Mouse (Mus musculus) skeletal muscle tissue, adult 2 months (tissue): ENCODE measurements around the gene Bcor.

Experiments
- DNase-seq: peaks from one replicate; pipeline ENCODE4 v3.0.0-alpha.2; 2012; ENCODE audit warnings: low read depth, low spot score

Gene Bcor

DNA sequence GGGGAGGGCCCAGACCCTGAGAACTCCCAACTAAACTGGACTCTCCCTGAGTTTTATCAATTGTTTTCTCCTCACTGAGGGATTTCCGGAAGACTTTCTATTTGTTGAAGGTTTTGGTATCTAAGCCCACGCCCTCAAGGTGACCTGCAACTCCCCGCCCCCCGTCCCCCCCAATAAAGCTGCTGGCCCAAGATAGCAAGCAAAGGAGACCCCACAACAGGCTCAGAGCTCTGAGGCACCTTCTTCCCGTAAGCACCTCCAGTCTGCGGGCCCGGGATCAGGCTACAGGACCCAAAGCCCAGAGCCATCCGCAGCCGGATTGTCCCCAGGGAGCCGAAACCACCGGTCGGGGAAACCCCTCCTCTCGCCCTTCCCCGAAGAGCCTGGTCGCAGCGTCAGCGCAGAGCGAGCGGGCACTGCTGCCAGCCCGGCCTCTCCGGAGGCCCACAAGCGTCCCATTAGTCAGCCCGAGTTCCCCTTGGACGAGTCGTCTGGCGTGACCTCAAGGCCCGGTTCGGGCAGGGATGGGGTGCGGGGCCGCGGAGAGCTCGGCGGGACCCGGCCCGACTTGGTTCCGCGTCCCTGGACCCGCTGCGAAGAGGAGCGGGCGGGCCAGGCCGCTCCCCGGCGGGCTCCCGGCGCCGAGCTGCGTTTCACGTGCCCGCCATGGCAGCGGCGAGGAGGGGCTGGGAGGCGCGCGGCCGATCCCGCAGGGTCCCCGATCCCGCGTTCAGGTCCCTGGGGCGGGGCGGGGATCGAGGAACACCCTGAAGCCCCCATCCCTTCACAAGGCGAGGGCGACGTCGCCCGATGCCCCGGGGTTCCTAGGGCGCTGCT is 73.3 kb downstream of the Bcor start:
- DNase-seq: peak; percentile 40

- DNase-seq: no peak
These were observed 74.2 kb downstream of the Bcor start for GRCm38 (mm10) chrX:12085949-12086348.

- DNase-seq: no peak
These were observed 74.9 kb downstream of the Bcor start for GRCm38 (mm10) chrX:12085290-12085689.

GRCm38 (mm10) chrX:12084698-12085097 is 75.5 kb downstream of the Bcor start:
- DNase-seq: no peak

DNA sequence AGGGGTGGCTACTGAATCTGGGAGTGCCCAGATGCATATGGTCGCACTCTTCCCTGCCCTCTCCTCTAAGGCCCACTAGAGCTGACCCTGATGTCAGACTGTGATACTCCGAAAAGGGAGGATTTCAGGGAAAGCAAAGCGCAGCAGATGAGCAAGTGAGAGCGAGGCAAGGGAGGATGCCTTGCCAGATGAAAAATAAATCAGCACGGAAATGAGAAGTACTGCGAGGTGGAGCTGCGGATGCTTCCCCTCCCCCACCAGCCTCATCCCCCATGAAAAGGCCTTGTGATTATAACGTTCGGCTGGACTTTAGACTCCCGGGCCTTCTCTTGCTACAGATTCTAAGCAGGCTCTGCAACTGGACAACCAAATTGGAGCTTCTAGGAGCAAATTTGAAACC is 76.5 kb downstream of the Bcor start:
- DNase-seq: no peak

- DNase-seq: no peak
These were observed 77.4 kb downstream of the Bcor start for GRCm38 (mm10) chrX:12082736-12083135.

- no peak for DNase-seq
These were observed 78.0 kb downstream of the Bcor start for GRCm38 (mm10) chrX:12082184-12082583.

GRCm38 (mm10) chrX:12081741-12082155 is 78.4 kb downstream of the Bcor start:
- no peak for DNase-seq

DNA sequence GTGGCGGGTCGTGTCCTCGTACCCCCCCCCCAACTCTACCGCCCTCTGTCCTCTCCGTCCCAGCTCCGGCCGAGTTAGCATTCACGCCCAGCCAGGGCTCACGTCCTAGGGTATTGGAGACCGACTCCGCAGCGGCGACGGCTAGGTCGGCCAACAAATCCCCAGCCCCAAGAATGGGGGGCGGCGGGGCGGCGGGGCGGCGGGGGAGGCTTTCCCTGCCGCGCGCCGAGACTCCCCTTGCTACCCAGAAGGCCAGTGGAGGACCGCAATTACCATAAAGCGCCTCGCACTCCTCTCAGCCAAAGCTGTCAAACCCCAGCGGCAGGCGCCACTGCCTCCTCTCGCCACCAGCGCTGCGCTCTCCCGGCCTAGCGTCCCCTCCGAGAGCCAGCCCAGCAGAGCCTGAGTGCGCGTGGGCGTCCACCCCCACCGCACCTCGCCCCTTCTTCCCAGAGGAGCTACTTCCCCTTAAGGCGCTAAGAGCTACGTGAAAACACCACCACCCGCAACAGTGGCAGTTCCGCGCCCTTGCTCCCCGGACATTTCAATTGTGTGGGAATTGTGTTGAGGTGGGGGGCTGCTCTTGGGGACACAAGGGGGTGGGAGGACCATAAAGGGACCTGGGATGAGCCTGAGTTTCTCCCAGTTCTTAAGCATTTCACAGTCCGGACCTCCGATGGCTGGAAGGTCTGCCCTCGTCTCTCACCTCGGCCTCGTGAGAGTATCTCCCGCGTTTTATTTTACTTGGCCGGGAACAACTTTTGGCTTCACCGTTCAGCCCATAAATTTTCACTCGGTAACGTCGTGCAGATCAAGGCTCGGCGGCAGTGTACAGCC is 79.0 kb downstream of the Bcor start:
- DNase-seq: no peak

DNA sequence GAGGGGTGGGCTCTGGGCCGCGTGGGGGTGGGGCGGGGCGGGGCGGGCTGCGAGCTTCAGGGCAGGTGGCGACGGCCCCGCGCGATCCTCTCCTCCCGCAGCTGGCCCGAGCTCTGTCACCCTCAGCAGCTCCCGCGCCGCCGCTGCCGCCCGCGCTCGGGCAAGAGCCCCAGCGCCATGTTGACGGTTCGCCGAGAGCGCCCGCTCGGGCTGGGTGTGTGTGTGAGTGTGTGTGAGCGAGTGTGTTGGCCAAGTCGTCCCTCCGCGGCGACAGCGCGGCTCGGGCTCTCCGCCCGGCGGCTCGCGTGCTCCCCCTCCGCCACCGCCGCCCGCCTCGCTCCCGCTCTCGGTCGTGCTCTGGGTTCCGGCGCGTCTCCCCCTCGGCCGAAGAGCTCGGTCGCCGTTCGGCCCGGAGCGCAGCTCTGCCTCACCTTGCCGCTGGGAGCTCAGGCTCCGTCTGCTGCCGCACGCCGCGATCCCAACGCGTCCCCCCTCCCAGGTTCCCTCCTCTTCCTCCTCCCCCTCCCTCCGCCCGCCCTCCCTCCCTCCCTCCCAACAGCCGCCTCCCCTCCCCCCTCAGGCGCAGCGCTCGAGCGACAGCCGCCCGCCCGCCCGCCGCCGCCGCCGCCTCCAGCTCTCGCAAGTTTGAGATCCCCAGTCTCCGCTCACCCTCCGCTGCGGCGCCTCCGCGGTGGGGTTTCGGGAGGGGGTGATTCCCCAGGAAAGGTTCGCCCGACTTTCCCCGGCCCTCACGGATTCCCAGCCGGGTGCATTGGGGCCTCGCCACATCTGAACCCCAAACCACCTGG is 79.9 kb downstream of the Bcor start:
- peak; percentile 66 for DNase-seq

DNA sequence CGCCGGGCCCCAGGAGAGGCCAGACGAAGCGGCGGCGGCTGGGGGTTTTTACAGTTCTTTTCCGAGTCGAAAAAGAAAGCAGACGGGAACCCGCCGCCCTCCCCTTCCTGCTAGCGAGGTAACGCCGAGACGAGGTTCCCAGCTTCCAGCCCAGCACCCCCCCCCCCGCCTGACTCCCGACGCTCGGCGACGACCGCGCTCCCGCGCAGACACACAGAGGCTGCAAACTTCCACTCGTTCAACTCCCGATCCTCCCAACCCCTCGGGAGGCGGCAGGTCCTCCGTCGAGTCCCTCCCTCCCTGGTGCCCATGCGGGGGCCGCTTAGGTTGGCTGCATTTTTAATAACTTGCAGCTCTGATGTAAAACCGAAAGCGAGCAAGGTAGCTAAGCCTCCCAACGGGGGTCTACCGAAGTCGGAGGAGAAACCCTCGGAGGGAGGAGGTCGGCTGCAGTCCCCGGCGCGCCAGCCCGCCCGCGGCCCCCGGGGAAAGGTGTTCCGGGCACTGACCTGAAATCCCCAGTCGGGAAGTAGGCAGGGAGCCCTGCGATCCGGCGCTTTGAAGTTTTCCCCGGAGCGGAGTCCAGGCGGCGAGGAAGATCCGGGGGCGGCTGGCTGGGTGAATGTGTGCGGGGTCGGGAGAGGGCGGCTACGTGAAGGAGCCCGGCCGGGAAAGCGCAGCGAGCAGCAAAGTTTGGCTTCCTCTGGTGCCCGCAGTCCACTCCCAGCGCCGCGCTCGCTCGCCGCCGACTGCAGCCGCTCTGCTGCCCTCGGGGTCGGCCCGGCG is 80.7 kb downstream of the Bcor start:
- DNase-seq: no peak

- no peak for DNase-seq
These were observed 81.2 kb downstream of the Bcor start for GRCm38 (mm10) chrX:12079059-12079308.

- no peak for DNase-seq
These were observed 81.7 kb downstream of the Bcor start for GRCm38 (mm10) chrX:12078195-12079058.

DNA sequence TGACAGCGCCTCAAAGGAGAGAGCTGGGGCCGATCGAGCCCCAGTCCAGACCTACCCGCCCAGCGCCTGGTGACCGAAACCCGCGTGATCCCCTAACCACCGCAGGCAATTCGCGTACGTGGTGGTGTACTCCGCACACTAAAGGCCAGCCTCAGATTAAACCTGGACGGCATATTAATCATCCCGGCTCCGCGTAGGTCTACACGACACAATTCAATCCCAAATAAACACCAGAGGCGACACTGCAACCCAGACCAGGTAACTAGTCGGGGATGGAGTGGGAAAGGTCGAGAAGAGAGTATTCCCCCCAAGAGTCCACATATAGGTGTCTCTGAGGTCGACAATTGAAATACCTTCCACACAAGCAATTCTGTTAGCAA is 82.6 kb downstream of the Bcor start:
- no peak for DNase-seq

- DNase-seq: peak; percentile 56
These were observed 83.2 kb downstream of the Bcor start for GRCm38 (mm10) chrX:12076763-12077600.

GRCm38 (mm10) chrX:12072721-12073120 is 87.4 kb downstream of the Bcor start:
- DNase-seq: no peak

- no peak for DNase-seq
These were observed 91.0 kb downstream of the Bcor start for GRCm38 (mm10) chrX:12068978-12069724.

DNA sequence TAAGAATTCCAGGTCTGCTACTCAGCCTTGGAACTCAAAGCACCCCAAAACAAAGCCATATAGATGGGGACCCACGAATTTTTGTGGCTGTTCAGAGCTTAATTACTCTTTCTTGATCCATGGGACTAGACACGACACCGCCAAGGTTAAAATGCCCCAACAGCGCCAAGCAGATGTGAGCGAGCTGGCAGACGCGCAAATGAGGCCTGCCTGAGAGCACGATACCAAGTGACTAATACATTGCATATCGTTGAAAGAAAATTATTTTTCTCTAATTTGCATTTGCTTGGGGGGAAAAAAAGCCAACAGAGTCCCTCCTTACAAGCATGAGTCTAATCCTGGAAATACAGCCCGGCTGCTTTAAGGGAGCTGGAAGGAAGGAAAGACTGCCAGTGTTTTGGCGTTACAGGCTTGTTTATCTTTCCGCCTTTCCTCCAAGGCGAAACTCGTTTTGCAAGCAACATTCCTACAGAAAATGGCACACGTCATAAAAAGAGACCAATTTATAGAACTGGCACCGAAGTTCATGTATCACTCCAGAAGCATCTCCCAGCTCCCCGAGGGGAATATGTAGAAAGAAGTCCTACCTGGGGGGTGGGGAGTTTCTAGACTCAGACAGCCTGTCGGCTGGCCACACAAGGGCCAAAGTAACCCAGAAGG is 92.2 kb downstream of the Bcor start:
- no peak for DNase-seq
